Mouse (Mus musculus) layer of hippocampus, postnatal 25 days (tissue): ENCODE measurements around the gene Olfr887. TPM values are rescaled to one million over a fixed set of nuclear protein-coding genes. Genes with fewer than 3 reads are reported as not detected.

ENCODE experiments used
- DNase-seq, 2 experiments: peaks; one replicate each; pipeline ENCODE4 v3.0.0; 2022; ENCODE audit warnings: mixed read lengths in 2 of 2, low spot score in 1 of 2; ENCODE audit errors: extremely low spot score in 1 of 2
- total RNA-seq, 2 experiments: library from RNA; stranded (reverse); gene quantifications; 2 replicates each; pipeline ENCODE4 v1.2.3; 2021

The Olfr887 gene
- total RNA-seq, result not detected

GRCm38 (mm10) chr9:38083772-38084171 is at the start of gene Olfr887:
Gene Olfr887, plus strand, starts transcription at chr9:38084072.
- no peak for DNase-seq

DNA sequence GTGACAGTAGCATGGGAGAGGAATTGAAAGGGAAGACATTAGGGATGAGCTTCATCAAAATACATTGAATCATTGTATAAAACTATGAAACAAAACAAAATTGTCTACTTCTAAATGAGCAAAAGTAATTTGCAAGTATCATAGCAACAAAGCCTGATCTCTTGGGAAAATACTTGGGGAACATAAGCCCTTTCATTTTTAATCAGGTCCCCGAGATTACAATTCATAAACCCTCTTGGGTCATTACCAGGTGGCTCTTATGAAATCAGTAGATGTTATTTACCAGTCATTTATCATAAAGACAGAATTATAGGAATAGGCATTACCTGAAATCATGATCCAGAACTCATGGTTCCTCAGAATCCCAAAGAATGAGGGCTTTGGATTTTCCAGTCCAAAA is 37.6 kb upstream of the Olfr887 start, which contains the start of gene Olfr884:
Gene Olfr884 (plus strand): TSS at position 301 of the 400 bp plus-strand sequence.
- DNase-seq, result no peak

GRCm38 (mm10) chr9:38061022-38061421 is 22.9 kb upstream of the Olfr887 start, which contains the start of gene Olfr885:
Gene Olfr885, plus strand, starts transcription at chr9:38061322.
- no peak for DNase-seq

GRCm38 (mm10) chr9:38107828-38108227 is 24.0 kb downstream of the Olfr887 start, which contains the start of gene Olfr888:
Gene Olfr888, plus strand, starts transcription at chr9:38108128.
- no peak for DNase-seq

DNA sequence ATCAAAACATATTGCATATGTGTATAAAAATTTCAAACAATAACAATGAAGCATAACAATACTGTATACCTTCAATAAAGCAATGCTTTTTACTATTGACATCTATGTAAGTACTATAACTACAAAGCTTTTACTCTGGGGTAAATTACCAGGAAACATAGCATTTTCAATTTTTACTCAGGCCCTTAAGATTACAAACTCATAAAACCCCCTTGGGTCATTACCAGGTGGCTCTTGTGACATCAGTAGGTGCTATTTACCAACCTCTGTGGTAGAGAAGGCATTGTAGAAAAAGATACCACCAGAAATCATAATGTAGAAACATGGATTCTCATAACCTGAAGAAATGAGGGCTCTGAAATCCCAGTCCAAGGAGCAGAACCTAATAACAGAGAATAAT is 31.0 kb downstream of the Olfr887 start, which contains the start of gene Olfr889:
Gene Olfr889 (plus strand): TSS at position 301 of the 400 bp plus-strand sequence.
- no peak for DNase-seq

Other genes starting within 250 kb of the Olfr887 start
- gene Olfr877, start 229.8 kb upstream of the Olfr887 start, total RNA-seq, result not detected
- gene Olfr145, start 187.3 kb upstream of the Olfr887 start, total RNA-seq, result not detected
- not detected for gene Olfr878, start 166.2 kb upstream of the Olfr887 start, total RNA-seq
- not detected for gene Olfr881, start 92.2 kb upstream of the Olfr887 start, total RNA-seq
- not detected for gene Olfr883, start 58.3 kb upstream of the Olfr887 start, total RNA-seq
- gene Olfr884, start 37.5 kb upstream of the Olfr887 start, total RNA-seq, result not detected
- not detected for gene Olfr885, start 22.8 kb upstream of the Olfr887 start, total RNA-seq
- not detected for gene Olfr888, start 24.1 kb downstream of the Olfr887 start, total RNA-seq
- gene Olfr889, start 31.1 kb downstream of the Olfr887 start, total RNA-seq, result not detected
- gene Olfr890, start 58.4 kb downstream of the Olfr887 start, total RNA-seq, result not detected
- not detected for gene Olfr891, start 96.7 kb downstream of the Olfr887 start, total RNA-seq
- not detected for gene Olfr893, start 124.3 kb downstream of the Olfr887 start, total RNA-seq
- gene Olfr894, start 134.0 kb downstream of the Olfr887 start, total RNA-seq, result not detected
- not detected for gene Olfr143, start 168.7 kb downstream of the Olfr887 start, total RNA-seq
- not detected for gene Olfr895, start 183.8 kb downstream of the Olfr887 start, total RNA-seq
- not detected for gene Olfr896-ps1, start 207.0 kb downstream of the Olfr887 start, total RNA-seq
- gene Olfr25, start 245.0 kb downstream of the Olfr887 start, total RNA-seq, result not detected